Mouse (Mus musculus): ENCODE measurements around the gene Zg16.

GRCm38 (mm10) chr7:127101451-127102016 lies 14.4 kb upstream of the Zg16 start:
- no peak for TF ChIP-seq POLR2A (IDR thresholded peaks at IDR 0.05; ENCODE audit: insufficient read depth, low read length)
- TF ChIP-seq CTCF (IDR thresholded peaks at IDR 0.05; ENCODE audit: low read depth, low read length) = no peak

Measured in ES-Bruce4 (cell line).